Mouse (Mus musculus): Measurements from ENCODE around the gene Smim10l1.

Gene Smim10l1

GRCm38 (mm10) chr6:133104609-133104921 lies at the start of gene Smim10l1:
TSS of gene Smim10l1 (plus strand) at chr6:133104909.
- DNase-seq = no peak

- no peak for DNase-seq
These were observed 49.0 kb upstream of the Smim10l1 start, which contains the start of gene Tas2r140 for GRCm38 (mm10) chr6:133055716-133056115. TSS of gene Tas2r140 (minus strand) at chr6:133055816.

GRCm38 (mm10) chr6:133092226-133092625 lies 12.5 kb upstream of the Smim10l1 start:
- DNase-seq = no peak

DNA sequence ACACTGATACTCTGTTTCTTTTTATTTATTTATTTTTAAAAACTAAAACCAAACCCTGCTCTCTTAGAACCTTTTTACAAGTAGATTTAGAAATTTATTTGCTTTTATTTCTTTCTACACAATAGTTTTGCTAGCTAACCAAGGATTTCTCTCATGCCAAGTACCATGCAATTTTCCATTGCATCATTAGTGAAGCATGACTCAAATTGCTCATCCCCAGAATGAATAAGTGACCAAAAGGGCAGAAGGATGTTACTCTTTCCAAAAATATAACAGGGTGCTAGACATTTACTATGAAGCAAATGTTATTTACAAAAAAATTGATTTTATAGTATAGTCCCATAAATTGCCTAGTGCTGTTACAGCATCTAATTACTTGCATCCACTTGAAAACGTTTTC lies 2.3 kb upstream of the Smim10l1 start:
- DNase-seq = no peak

GRCm38 (mm10) chr6:133104922-133105859 lies 482 bp downstream of the Smim10l1 start:
- DNase-seq = peak; percentile 94
